Mouse (Mus musculus): Measurements from ENCODE around the gene Ezh1. TPM values are rescaled to one million over a fixed set of nuclear protein-coding genes. Genes with fewer than 3 reads are reported as not detected.
A peak's percentile ranks its signal among the peaks of the same experiment; 100 is the strongest.

Ezh1 gene
- polyA plus RNA-seq, 1 experiment = 42.8 TPM

GRCm38 (mm10) chr11:101224337-101224736, 1.9 kb downstream of the Ezh1 start:
- Histone ChIP-seq H3K27ac (ENCODE audit: insufficient read depth, low read length) (no peak overlapping the region), H3K9ac (ENCODE audit: low read depth, poor library complexity, severe bottlenecking) (no peak overlapping the region), H3K27me3 (ENCODE audit: control insufficient read depth, insufficient read depth, low read length, poor library complexity, severe bottlenecking) (no peaks in the 10 kb centered on the region), H3K36me3 (ENCODE audit: control insufficient read depth, insufficient read depth, low read length, poor library complexity, severe bottlenecking) (no peaks in the 10 kb centered on the region), H3K9me3 (replicated peaks; ENCODE audit: control insufficient read depth, insufficient read depth, low read length, poor library complexity, severe bottlenecking) (no peaks in the 10 kb centered on the region), H3K4me3 (ENCODE audit: low read depth, low read length) (no peak overlapping the region), H3K4me1 (ENCODE audit: control insufficient read depth, insufficient read depth, low read length) (no peaks in the 10 kb centered on the region)
- TF ChIP-seq CTCF (IDR thresholded peaks at IDR 0.05; ENCODE audit: low read depth, low read length) (no peak), POLR2A (IDR thresholded peaks at IDR 0.05; ENCODE audit: insufficient read depth, low read length) (no peak), EP300 (IDR thresholded peaks at IDR 0.05; ENCODE audit: insufficient read depth, low read depth, low read length) (no peak)

GRCm38 (mm10) chr11:101221306-101221986, 4.8 kb downstream of the Ezh1 start:
- Histone ChIP-seq H3K4me1 (ENCODE audit: control insufficient read depth, insufficient read depth, low read length) (no peaks in the 10 kb centered on the region), H3K27ac (ENCODE audit: insufficient read depth, low read length) (no peak overlapping the region), H3K9ac (ENCODE audit: low read depth, poor library complexity, severe bottlenecking) (no peak overlapping the region), H3K9me3 (replicated peaks; ENCODE audit: control insufficient read depth, insufficient read depth, low read length, poor library complexity, severe bottlenecking) (no peaks in the 10 kb centered on the region), H3K36me3 (ENCODE audit: control insufficient read depth, insufficient read depth, low read length, poor library complexity, severe bottlenecking) (peaks cover 10% of the 10 kb centered on the region), H3K4me3 (ENCODE audit: low read depth, low read length) (no peak overlapping the region), H3K27me3 (ENCODE audit: control insufficient read depth, insufficient read depth, low read length, poor library complexity, severe bottlenecking) (no peaks in the 10 kb centered on the region)
- TF ChIP-seq POLR2A (IDR thresholded peaks at IDR 0.05; ENCODE audit: insufficient read depth, low read length) (no peak), CTCF (IDR thresholded peaks at IDR 0.05; ENCODE audit: low read depth, low read length) (no peak), EP300 (IDR thresholded peaks at IDR 0.05; ENCODE audit: insufficient read depth, low read depth, low read length) (no peak)

- H3K4me1 ChIP-seq (ENCODE audit: control insufficient read depth, insufficient read depth, low read length) = no peaks in the 10 kb centered on the region
- no peaks in the 10 kb centered on the region for H3K9me3 ChIP-seq (replicated peaks; ENCODE audit: control insufficient read depth, insufficient read depth, low read length, poor library complexity, severe bottlenecking)
- H3K27me3 ChIP-seq (ENCODE audit: control insufficient read depth, insufficient read depth, low read length, poor library complexity, severe bottlenecking) = no peaks in the 10 kb centered on the region
- peaks cover 13% of the 10 kb centered on the region for H3K36me3 ChIP-seq (ENCODE audit: control insufficient read depth, insufficient read depth, low read length, poor library complexity, severe bottlenecking)
- H3K27ac ChIP-seq (ENCODE audit: insufficient read depth, low read length) = no peak overlapping the region
- H3K9ac ChIP-seq (ENCODE audit: low read depth, poor library complexity, severe bottlenecking) = no peak overlapping the region
- no peak overlapping the region for H3K4me3 ChIP-seq (ENCODE audit: low read depth, low read length)
- TF ChIP-seq POLR2A (IDR thresholded peaks at IDR 0.05; ENCODE audit: insufficient read depth, low read length) (no peak), CTCF (IDR thresholded peaks at IDR 0.05; ENCODE audit: low read depth, low read length) (no peak), EP300 (IDR thresholded peaks at IDR 0.05; ENCODE audit: insufficient read depth, low read depth, low read length) (no peak)
Observed at GRCm38 (mm10) chr11:101220853-101221252, 5.4 kb downstream of the Ezh1 start.

GRCm38 (mm10) chr11:101218436-101219055, 7.7 kb downstream of the Ezh1 start:
- Histone ChIP-seq H3K9me3 (replicated peaks; ENCODE audit: control insufficient read depth, insufficient read depth, low read length, poor library complexity, severe bottlenecking) (no peaks in the 10 kb centered on the region), H3K9ac (ENCODE audit: low read depth, poor library complexity, severe bottlenecking) (no peak overlapping the region), H3K4me1 (ENCODE audit: control insufficient read depth, insufficient read depth, low read length) (no peaks in the 10 kb centered on the region), H3K4me3 (ENCODE audit: low read depth, low read length) (no peak overlapping the region), H3K27me3 (ENCODE audit: control insufficient read depth, insufficient read depth, low read length, poor library complexity, severe bottlenecking) (no peaks in the 10 kb centered on the region), H3K36me3 (ENCODE audit: control insufficient read depth, insufficient read depth, low read length, poor library complexity, severe bottlenecking) (peaks cover 30% of the 10 kb centered on the region), H3K27ac (ENCODE audit: insufficient read depth, low read length) (no peak overlapping the region)
- TF ChIP-seq EP300 (IDR thresholded peaks at IDR 0.05; ENCODE audit: insufficient read depth, low read depth, low read length) (no peak), CTCF (IDR thresholded peaks at IDR 0.05; ENCODE audit: low read depth, low read length) (no peak), POLR2A (IDR thresholded peaks at IDR 0.05; ENCODE audit: insufficient read depth, low read length) (no peak)

- Histone ChIP-seq H3K27ac (ENCODE audit: insufficient read depth, low read length) (no peak overlapping the region), H3K27me3 (ENCODE audit: control insufficient read depth, insufficient read depth, low read length, poor library complexity, severe bottlenecking) (no peaks in the 10 kb centered on the region), H3K9me3 (replicated peaks; ENCODE audit: control insufficient read depth, insufficient read depth, low read length, poor library complexity, severe bottlenecking) (no peaks in the 10 kb centered on the region), H3K4me3 (ENCODE audit: low read depth, low read length) (no peak overlapping the region), H3K9ac (ENCODE audit: low read depth, poor library complexity, severe bottlenecking) (no peak overlapping the region), H3K36me3 (ENCODE audit: control insufficient read depth, insufficient read depth, low read length, poor library complexity, severe bottlenecking) (peaks cover 31% of the 10 kb centered on the region), H3K4me1 (ENCODE audit: control insufficient read depth, insufficient read depth, low read length) (no peaks in the 10 kb centered on the region)
- no peak for TF ChIP-seq CTCF (IDR thresholded peaks at IDR 0.05; ENCODE audit: low read depth, low read length)
- TF ChIP-seq POLR2A (IDR thresholded peaks at IDR 0.05; ENCODE audit: insufficient read depth, low read length) = no peak
- no peak for TF ChIP-seq EP300 (IDR thresholded peaks at IDR 0.05; ENCODE audit: insufficient read depth, low read depth, low read length)
Observed at GRCm38 (mm10) chr11:101216936-101217335, 9.3 kb downstream of the Ezh1 start.

GRCm38 (mm10) chr11:101211970-101212369, 14.3 kb downstream of the Ezh1 start:
- Histone ChIP-seq H3K4me1 (ENCODE audit: control insufficient read depth, insufficient read depth, low read length) (no peaks in the 10 kb centered on the region), H3K36me3 (ENCODE audit: control insufficient read depth, insufficient read depth, low read length, poor library complexity, severe bottlenecking) (peaks cover 45% of the 10 kb centered on the region), H3K27ac (ENCODE audit: insufficient read depth, low read length) (no peak overlapping the region), H3K9me3 (replicated peaks; ENCODE audit: control insufficient read depth, insufficient read depth, low read length, poor library complexity, severe bottlenecking) (no peaks in the 10 kb centered on the region), H3K9ac (ENCODE audit: low read depth, poor library complexity, severe bottlenecking) (no peak overlapping the region), H3K4me3 (ENCODE audit: low read depth, low read length) (no peak overlapping the region), H3K27me3 (ENCODE audit: control insufficient read depth, insufficient read depth, low read length, poor library complexity, severe bottlenecking) (no peaks in the 10 kb centered on the region)
- peak; percentile 2 for TF ChIP-seq CTCF (IDR thresholded peaks at IDR 0.05; ENCODE audit: low read depth, low read length)
- TF ChIP-seq POLR2A (IDR thresholded peaks at IDR 0.05; ENCODE audit: insufficient read depth, low read length) = no peak

Measured in ES-Bruce4 (cell line).